Mouse (Mus musculus): ENCODE results near the gene Plxdc1. TPM values are rescaled to one million over a fixed set of nuclear protein-coding genes. Genes with fewer than 3 reads are reported as not detected.

Plxdc1 gene
- total RNA-seq, 2 experiments from 2014 or later: 10.3 to 14.4 TPM

DNA sequence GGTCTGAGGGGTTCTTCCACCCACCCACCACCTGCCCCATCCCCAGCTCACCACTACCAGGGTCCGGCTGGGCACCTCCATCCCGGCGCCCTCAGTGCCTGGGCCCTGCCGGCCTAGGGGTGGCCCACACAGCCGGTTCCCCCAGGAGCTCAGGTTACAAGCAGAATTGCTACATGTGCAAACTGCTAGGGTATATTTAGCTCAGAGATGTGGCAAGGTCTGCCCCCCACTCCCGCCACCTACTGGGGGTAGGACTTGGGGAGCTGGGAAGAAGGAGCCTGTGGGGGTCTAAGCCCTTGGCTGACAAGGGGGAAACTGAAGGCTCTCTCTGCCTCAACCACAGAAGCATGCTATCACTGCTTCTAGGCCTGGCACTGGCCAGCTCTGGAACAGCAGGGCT lies 32.0 kb upstream of the Plxdc1 start:
- no peak for DNase-seq (ENCODE audit: low spot score in 2 of 2)

DNA sequence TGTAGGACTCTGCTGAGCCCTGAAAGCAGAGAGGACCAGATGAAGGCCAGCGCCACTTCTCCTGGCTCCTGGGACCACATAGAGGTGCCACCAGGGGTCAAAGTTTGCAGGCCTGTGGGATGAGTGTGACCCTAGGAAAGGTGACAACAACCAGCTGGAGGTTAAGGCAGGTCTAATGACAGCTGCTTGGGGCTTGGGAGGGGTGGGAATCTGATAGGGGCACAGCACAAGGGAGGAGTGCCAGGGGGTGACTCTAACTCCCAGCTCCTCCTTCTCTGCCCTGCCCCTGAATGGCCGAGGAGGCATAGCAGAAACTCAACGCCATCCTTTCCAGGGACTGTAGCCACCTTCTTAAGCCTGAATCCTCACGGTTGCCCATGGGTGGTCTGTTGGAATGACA lies 30.6 kb upstream of the Plxdc1 start:
- no peak for DNase-seq (ENCODE audit: low spot score in 2 of 2)

DNA sequence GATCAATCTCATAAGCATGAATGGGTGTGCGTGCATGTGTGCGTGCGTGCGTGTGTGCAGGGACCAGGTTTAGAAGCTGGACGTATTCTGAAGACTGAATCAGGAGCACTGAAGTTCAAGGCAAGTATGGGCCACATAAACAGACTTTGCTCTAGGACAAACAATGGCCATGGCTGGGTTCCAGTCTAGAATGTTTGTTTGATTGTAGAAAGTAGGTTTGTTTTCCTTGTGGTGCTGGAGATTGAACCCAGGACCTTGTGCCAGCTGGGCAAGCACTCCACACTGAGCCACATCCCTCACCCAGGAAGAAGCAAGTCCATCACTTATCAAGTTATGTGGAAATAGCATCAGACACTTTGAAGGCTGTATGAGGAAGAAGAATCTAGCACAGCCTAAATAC lies 29.9 kb upstream of the Plxdc1 start:
- no peak for DNase-seq (ENCODE audit: low spot score in 2 of 2)

DNA sequence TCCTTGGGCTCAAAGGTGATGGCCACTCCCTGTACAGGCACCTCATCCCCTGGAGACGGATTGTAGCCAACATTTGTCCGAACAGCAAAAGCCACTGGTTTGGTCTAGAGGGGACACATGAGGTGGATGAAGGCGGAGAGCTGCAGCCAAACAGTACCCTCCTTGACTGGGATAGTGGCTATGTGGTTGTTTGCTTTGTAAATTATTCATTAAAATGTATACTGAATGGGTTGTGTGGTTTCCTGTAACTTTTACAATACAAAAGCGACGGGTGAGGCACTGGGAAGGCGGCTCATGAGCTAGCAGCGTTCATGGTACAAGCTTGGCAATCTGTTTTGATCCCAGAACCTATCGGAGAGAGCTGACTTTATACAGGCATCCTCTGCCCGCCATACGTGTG lies 26.6 kb upstream of the Plxdc1 start:
- no peak for DNase-seq (ENCODE audit: low spot score in 2 of 2)

DNA sequence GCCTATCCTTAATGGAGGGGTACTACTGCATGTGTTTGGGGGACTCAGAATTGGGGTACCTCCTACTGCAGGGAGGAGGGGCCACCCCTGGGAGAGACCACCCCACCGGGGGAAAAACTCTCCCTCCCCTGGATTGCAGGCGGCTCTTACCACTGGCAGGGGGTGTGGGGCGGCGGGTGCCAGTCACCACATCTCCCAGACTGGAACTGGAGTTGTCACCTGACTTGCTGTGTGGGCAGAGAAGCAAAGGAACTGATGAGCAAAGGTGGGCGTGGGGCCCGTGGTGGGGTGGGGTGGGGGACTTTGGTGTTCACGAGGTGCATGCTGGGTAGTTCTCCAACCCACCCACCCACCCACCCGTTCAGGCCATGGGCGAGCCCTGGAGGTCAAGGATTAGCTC lies 25.5 kb upstream of the Plxdc1 start:
- no peak for DNase-seq (ENCODE audit: low spot score in 2 of 2)

DNA sequence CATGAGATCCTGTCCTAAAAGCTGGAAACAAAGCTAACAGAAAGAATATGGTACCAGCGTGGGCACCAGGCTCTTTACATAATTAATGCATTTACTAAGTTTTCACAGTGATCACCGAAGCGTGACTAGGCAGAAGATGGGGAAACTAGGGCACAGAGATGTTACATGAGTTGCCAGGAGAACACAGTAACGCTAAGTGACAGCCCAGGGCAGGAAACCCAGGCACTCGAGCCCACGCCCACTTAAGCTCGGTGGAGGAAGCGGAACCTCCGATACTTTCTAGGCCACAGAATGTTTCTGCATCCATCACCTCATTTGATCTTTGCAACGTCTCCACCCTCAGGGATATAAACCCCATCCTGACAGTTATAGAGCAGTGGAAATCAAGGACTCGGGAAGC lies 21.8 kb upstream of the Plxdc1 start:
- DNase-seq (ENCODE audit: low spot score in 2 of 2): no peak

DNA sequence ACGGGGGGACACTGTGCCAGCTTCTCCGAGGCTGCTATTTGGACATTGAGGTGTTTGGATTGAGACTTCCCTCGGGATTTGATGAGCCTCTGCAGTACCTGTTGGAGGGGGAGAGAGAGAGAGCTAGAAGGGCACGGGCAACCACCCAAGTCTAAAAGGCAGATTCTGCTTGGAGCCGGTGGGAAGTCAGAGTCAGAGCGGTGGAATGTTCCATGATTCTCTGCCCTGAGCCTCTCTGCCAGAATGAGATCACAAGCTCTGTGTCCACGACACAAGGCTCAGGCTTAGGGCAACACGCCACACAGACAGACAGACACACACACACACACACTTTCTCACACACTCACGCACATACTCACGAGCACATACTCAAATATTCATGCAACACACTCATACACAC lies 19.4 kb upstream of the Plxdc1 start:
- DNase-seq (ENCODE audit: low spot score in 2 of 2): no peak

DNA sequence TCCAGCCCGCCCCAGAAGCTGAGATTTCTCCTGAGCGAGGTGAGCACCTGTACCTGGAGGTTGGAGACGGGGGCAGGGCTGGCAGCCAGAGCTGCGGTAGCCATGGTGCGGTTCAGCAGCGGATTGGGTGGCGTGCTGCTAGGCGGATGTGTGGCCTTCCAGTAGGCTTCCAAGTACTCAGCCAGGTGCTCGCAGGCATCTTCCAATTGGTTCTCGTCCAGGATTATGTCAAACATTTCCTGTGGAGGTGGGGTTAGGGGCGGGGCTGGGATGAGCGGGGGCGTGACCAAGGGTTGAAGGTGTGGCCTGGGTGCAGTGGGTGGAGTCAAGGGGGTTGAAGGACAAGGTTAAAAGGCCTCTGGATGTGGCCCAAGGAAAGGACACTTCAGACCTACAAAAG lies 18.8 kb upstream of the Plxdc1 start:
- no peak for DNase-seq (ENCODE audit: low spot score in 2 of 2)

DNA sequence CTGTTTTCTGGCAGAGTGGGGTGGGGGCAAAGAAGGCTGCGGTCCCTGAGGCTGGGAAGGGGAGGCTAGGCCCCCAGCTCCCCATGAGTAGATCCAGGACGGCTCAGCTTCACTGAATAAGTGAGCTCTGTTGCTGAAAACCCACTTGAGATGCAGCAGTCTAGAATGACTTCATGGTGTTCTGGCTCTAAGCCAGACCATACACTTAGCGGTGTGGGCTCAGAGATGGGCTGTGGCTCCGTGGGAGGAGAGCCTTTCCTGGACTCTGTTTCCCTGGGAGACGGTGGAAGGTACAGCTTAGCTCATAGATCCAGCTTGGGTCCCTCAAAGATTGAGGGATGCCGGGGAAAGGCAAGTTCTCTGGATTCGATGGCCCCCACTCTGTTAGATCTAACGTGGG lies 17.9 kb upstream of the Plxdc1 start:
- DNase-seq (ENCODE audit: low spot score in 2 of 2): peak in 1 of 2 experiments; percentile 65

DNA sequence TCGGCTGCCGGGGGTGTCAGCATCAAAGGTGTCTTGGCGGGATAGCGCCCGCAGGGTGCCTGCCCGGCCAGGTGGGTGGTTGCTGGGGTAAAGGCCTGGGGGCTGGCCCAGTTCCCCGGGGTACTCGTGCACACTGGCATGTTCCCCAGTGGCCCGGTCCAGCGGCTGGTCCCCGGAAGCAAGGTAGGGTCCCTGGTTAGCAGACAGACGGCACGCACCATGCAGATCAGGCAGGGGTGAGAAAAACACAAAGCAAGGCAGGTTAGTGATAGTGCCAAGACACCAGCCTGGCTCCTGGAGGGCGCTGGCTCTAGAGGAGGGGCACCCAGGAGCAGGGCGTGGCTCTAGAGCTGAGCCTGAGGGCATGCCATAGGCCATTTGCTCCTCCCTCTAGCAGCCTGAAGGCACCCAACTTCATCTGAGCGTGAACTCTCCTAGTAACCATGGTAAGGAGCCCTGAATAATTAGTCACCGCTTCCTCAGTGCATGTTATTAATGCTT lies 17.0 kb upstream of the Plxdc1 start:
- DNase-seq (ENCODE audit: low spot score in 2 of 2): no peak

DNA sequence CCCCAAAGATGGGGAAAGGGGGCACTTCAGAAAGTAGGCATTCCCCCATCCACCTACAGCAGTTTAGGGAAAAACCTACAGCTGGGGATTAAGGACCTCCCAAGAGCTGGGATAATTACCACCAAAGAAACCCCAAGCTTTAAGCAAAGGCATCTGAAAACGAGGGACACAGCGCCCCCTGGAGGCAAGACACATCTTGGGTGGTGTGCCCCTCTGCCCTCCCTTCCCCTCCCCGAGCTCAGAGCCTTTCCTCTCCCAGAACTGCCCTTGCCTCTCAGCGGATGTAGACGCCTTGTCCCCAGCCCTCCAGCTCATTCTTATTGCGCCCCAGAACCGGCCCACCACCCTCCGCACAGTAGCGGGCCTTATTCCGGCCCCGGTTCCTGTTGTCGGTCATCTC lies 16.4 kb upstream of the Plxdc1 start:
- DNase-seq (ENCODE audit: low spot score in 2 of 2): peak in 1 of 2 experiments; percentile 84

DNA sequence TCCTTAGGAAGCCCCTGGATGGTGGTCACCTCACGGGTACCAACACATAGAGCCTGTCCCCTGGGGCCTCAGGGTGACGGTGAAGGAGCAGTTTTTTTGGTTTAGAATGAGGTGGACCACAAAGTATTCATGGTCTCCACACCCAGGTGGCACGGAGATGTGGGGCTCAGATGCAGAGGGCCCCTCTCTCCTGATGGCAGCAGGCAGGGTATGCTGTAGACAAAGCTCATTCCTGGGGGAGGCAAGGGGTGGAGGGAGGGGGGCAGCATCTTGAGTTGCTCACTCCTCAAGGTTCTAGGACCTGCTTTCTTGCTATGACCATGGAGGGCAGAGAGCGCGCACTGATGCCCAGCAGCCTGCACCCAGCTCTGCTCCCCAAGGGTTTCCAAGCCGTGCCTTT lies 15.7 kb upstream of the Plxdc1 start:
- DNase-seq (ENCODE audit: low spot score in 2 of 2): no peak

DNA sequence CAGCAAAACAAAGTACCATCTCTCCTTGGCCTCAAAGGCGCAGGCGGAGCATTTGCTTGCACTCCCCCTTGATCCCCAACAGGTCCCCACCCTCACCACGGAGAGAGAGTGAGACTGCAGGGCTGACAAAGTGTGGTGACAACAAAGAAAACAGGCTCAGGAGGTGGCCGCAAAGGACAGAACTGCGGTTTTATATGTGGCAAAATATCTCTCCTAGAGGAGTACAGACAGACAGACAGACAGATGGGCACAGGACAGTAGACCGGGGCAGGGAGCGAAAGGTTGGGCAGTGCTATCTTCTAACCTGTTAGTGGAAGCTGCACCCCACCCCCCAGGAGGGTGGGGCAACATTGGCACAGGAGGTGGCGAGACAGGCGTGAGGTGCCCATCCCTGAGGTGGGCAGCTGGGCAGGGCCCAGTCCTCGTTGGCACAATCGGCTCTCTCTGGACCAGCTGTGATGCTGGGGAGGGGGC lies 15.1 kb upstream of the Plxdc1 start:
- no peak for DNase-seq (ENCODE audit: low spot score in 2 of 2)

DNA sequence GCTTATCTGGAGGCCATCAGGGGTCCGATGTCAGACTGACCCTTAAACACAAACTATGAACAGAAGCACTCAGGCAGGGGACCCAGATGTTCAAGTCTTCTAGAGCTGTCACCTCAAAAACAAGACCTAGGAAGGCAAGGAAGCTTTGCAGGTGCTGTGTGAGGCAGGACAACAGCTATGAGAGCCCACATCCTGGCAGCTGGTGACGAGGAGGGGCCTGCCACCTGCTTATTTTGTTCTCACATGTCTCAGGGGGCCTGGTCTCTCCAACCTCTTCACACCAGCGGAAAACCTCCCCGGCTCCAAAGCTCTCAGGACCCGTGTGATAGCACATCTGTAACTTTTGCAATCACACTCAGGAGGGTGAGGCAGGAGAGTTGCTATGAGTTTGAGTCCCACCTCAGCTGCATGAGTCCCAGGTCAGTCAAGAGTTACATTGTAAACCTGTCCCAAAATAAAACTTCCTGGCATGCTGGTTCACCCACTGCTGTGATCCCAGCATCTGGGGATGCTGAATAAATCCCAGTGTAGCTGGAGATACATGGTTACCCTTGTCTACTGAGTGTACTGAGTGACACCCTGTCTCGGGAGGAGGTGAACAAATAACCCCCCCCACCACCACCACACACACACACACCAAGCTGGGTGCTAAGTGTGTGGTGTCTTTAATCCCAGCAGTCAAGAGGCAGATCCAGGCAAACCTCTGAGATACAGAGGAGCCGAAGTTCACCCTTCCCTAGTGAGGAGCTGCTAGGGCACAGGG lies 14.3 kb upstream of the Plxdc1 start:
- no peak for DNase-seq (ENCODE audit: low spot score in 2 of 2)

DNA sequence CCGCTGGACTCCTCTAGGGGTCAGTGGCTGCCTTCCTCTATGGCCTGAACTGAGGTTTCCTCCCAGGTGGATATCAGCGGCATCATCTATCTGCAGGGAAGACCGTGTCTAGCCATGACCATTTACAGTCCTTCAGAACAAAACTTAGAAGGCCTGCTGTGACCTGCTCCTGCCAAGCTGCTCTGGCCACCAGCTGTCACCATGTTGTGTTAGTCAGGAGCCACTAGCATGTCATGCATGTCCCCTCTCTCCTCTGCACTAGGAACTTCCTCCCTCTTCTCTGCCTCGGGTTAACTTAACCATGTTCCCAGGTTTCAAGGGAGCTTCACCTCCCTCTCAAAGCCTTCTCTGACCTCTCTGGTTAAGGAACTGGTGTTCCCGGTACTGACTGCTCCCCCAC lies 13.5 kb upstream of the Plxdc1 start:
- DNase-seq (ENCODE audit: low spot score in 2 of 2): no peak

DNA sequence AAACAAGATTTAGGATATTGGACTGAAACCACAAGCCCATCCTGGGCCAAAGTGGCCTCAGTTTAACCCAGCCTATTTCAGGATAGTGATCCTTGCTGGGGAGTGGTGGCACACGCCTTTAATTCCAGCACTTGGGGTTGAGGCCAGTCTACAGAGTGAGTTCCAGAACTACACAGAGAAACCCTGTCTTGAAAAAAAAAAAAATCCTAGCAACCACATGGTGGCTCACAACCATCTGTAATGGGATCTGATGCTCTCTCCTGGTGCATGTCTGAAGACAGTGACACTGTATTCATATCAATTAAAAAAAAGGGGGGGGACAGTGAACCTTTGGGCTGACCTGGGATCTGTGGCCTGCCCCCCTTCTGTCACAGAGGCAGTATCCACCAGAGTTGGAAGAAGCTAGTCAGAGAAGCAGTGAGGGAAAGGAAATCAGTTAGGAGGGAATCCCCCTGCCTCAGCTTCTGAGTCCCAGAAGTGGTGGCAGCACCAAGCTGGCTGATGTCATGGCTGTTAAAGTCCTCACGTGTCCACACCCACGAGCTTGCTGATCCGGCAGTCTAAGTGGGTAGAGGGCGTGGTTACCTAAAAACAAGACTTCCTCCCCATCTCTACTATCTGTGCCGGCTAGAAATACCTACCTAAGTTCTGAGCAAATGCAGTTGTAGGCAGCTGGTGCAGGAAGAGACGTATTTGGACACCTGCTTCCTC lies 12.8 kb upstream of the Plxdc1 start:
- no peak for DNase-seq (ENCODE audit: low spot score in 2 of 2)

DNA sequence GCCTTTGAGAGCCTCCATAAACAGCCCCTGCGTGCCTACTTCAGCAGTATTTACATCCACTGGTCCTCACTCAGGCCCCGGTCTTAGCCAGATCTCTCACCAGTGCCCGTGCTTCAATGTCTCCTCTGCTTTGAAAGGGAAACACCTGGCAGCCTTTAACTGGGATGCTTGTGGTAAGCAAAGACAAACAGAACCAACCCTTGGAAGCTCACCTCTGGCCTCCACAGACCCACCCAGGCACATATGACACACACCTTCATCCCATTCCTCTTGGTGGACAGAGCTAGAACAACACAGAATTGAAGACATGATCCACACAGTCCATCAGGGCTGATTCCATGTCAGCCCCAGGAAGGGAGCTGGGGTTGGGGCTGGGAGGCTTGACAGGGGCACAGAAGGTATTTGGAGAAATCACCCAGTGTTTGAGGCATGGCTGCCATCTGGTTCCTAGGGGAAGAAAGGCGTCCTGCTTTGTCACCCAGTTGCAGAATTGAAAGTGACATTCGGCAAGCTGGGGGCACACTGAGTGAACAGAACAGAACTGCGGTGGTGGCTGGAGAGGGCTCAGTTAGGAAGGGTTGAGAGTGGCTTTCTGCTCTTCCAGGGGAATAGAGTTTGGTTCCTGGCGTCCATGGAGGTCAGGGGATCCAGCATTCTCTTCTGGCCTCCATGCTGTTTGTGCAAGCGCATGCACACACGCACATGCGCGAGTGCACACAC lies 12.0 kb upstream of the Plxdc1 start:
- DNase-seq (ENCODE audit: low spot score in 2 of 2): no peak

DNA sequence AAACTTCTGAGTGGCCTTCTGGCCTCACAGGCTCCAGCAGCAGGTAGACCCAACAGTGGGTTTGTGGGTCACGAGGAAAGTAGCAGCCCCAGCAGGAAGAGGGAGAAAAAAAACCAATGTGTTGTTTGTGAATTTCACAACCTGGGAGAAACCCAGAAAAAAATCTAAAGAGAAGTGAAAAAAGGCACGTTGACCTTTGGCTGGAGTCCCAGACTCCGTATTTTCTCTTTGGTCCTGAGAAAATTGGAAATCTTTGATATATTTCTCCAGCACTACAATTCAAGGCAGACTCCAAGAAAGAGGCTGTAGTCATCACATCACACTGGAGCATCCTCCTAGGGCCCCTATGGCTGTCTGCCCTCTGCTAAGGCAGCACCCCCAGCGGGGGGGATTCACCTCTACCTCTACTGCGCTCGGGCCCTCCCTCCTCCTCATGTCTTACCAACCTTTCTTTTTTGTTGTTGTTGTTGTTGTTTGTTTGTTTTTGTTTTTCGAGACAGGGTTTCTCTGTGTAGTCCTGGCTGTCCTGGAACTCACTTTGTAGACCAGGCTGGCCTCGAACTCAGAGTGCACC lies 11.2 kb upstream of the Plxdc1 start:
- no peak for DNase-seq (ENCODE audit: low spot score in 2 of 2)

DNA sequence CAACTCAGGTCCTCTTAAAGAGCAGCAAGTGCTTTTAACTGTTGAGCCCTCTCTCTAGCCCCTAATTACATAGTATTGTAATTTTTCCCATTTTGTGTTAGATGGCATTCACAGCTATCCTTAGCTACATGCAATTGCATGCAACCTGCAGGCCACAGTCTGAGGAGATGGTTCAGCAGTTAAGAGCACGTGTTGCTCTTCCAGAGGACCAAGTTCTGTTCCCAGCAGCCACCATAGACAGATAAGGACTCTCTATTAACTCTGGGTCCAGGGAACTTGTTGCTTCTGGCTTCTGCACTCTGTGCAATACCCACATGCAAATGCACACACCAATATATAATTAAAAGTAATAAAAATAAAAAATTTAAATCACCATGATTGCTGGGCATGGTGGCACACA lies 10.4 kb upstream of the Plxdc1 start:
- DNase-seq (ENCODE audit: low spot score in 2 of 2): no peak

DNA sequence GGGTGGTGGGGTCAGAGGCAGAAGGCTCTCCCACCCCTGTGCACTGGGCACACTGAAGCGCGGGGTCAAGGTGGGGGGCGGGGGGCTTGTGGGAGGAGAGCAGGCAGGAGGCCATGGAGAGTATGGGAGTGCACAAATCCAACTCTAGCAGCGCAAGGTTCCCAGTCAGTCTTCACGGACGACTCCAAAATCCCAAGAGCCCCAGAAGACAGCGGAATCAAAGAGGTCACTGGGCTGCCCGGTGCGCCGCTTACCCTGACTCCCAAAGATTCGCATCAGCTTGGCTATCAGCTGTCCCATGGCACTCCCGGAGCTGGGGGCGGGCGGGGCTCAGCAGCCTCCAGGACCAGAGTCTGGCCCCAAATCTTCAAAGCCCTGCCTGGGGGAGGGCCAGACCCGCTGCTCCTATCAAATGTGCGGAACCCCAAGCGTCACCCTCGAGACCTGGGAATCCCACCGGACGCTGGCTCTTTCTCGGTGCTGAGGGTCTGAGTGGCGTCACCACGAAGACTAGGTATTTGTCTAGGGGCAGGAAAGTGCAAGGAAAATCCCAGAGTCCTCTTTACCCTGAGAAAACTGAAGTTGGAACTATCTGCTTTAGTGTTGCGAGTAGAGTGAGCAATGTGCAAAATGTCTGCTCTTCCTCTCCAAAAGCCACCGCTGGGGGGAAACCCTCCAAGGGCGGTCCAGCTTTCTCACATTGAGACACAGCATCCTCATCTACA lies 9.5 kb upstream of the Plxdc1 start, which contains the start of gene Arl5c:
Gene Arl5c (minus strand): TSS at position 618 of the 725 bp plus-strand sequence.
- DNase-seq (ENCODE audit: low spot score in 2 of 2): no peak
